9 mouse cellular contexts compared by ENCODE assay signal in genomic region chr13:9017190-9017589, GRCm38 (mm10). TPM values are rescaled to one million over a fixed set of nuclear protein-coding genes. Genes with fewer than 3 reads are reported as not detected.
DNase-seq lines count a peak whose midpoint lies in the region; ATAC-seq and TF ChIP-seq lines count a peak whose summit lies in the region.
"Had no signal": no experiment of that assay in that cellular context is flagged by ENCODE, and none has a peak within 500 bp of the region (broad histone marks: within the 10 kb centered on the region; RNA-seq: fewer than 3 reads in every experiment).

No protein-coding gene starts in this region.

- H3K27me3 ChIP-seq in hindbrain, postnatal 0 days (ENCODE audit: insufficient read depth, low read length), result no peaks in the 10 kb centered on the region
- no peaks in the 10 kb centered on the region for H3K27me3 ChIP-seq in hindbrain, embryonic 13.5 days
- H3K27me3 ChIP-seq in embryonic facial prominence, embryonic 11.5 days (ENCODE audit: control insufficient read depth, insufficient read depth, low read length), result no peaks in the 10 kb centered on the region
- H3K27me3 ChIP-seq in forebrain, embryonic 11.5 days (ENCODE audit: control insufficient read depth, insufficient read depth, low read length), result no peaks in the 10 kb centered on the region
- no peaks in the 10 kb centered on the region for H3K27me3 ChIP-seq in forebrain, postnatal 0 days (ENCODE audit: insufficient read depth, low read length)
- no peaks in the 10 kb centered on the region for H3K27me3 ChIP-seq in hindbrain, embryonic 12.5 days
- H3K27me3 ChIP-seq: neural tube, embryonic 12.5 days had no signal

- no peak for TF ChIP-seq CTCF in hindbrain, postnatal 0 days (IDR thresholded peaks at IDR 0.05; ENCODE audit: low read depth)
- TF ChIP-seq CTCF in forebrain, postnatal 0 days (IDR thresholded peaks at IDR 0.05; ENCODE audit: low read depth), result no peak

- no peak overlapping the region for H3K9ac ChIP-seq in hindbrain, postnatal 0 days (replicated peaks; ENCODE audit: low read length)
- H3K9ac ChIP-seq in hindbrain, embryonic 13.5 days, result no peak overlapping the region
- H3K9ac ChIP-seq in embryonic facial prominence, embryonic 11.5 days (replicated peaks; ENCODE audit: low read length), result no peak overlapping the region
- no peak overlapping the region for H3K9ac ChIP-seq in forebrain, embryonic 11.5 days (ENCODE audit: low read length)
- no peak overlapping the region for H3K9ac ChIP-seq in forebrain, postnatal 0 days
- no peak overlapping the region for H3K9ac ChIP-seq in hindbrain, embryonic 12.5 days
- H3K9ac ChIP-seq: neural tube, embryonic 12.5 days had no signal

- H3K9me3 ChIP-seq in hindbrain, postnatal 0 days (ENCODE audit: low read length), result no peaks in the 10 kb centered on the region
- no peaks in the 10 kb centered on the region for H3K9me3 ChIP-seq in hindbrain, embryonic 13.5 days
- H3K9me3 ChIP-seq in embryonic facial prominence, embryonic 11.5 days (replicated peaks; ENCODE audit: control insufficient read depth, low read length), result no peaks in the 10 kb centered on the region
- no peaks in the 10 kb centered on the region for H3K9me3 ChIP-seq in forebrain, embryonic 11.5 days (ENCODE audit: control insufficient read depth, low read length)
- no peaks in the 10 kb centered on the region for H3K9me3 ChIP-seq in forebrain, postnatal 0 days (ENCODE audit: low read length)
- no peaks in the 10 kb centered on the region for H3K9me3 ChIP-seq in hindbrain, embryonic 12.5 days (replicated peaks)
- H3K9me3 ChIP-seq: neural tube, embryonic 12.5 days had no signal

- H3K4me1 ChIP-seq in hindbrain, postnatal 0 days (ENCODE audit: insufficient read depth, low read length), result no peaks in the 10 kb centered on the region
- no peaks in the 10 kb centered on the region for H3K4me1 ChIP-seq in hindbrain, embryonic 13.5 days (replicated peaks)
- no peaks in the 10 kb centered on the region for H3K4me1 ChIP-seq in embryonic facial prominence, embryonic 11.5 days (ENCODE audit: control insufficient read depth, insufficient read depth, low read length)
- no peaks in the 10 kb centered on the region for H3K4me1 ChIP-seq in forebrain, embryonic 11.5 days (replicated peaks; ENCODE audit: control insufficient read depth, insufficient read depth, low read length)
- H3K4me1 ChIP-seq in forebrain, postnatal 0 days (ENCODE audit: insufficient read depth), result no peaks in the 10 kb centered on the region
- no peaks in the 10 kb centered on the region for H3K4me1 ChIP-seq in hindbrain, embryonic 12.5 days
- H3K4me1 ChIP-seq: neural tube, embryonic 12.5 days had no signal

- 5% methylated on average over 8 of the region's 8 CpGs for WGBS in hindbrain, postnatal 0 days
- WGBS in hindbrain, embryonic 13.5 days, result 4% methylated on average over 8 of the region's 8 CpGs
- 7% methylated on average over 8 of the region's 8 CpGs for WGBS in embryonic facial prominence, embryonic 11.5 days
- 8% methylated on average over 8 of the region's 8 CpGs for WGBS in forebrain, embryonic 11.5 days
- WGBS in forebrain, postnatal 0 days, result 6% methylated on average over 8 of the region's 8 CpGs
- 4% methylated on average over 8 of the region's 8 CpGs for WGBS in hindbrain, embryonic 12.5 days

- peak; percentile 32 for DNase-seq in hindbrain, postnatal 0 days (ENCODE audit: low spot score)
- peak; percentile 53 for DNase-seq in adipocyte (ENCODE audit: low spot score)
- DNase-seq in embryonic facial prominence, embryonic 11.5 days (ENCODE audit: low spot score), result peak; percentile 20
- DNase-seq in lung, postnatal 10 days, result peak; percentile 53
- DNase-seq in forebrain, embryonic 11.5 days (ENCODE audit: low spot score), result no peak
- DNase-seq in forebrain, postnatal 0 days, result no peak

- no peaks in the 10 kb centered on the region for H3K36me3 ChIP-seq in hindbrain, postnatal 0 days (ENCODE audit: insufficient read depth, low read length)
- H3K36me3 ChIP-seq in hindbrain, embryonic 13.5 days, result no peaks in the 10 kb centered on the region
- H3K36me3 ChIP-seq in embryonic facial prominence, embryonic 11.5 days (replicated peaks; ENCODE audit: control insufficient read depth, insufficient read depth, low read depth, low read length), result no peaks in the 10 kb centered on the region
- no peaks in the 10 kb centered on the region for H3K36me3 ChIP-seq in forebrain, embryonic 11.5 days (ENCODE audit: control insufficient read depth, insufficient read depth, low read length)
- no peaks in the 10 kb centered on the region for H3K36me3 ChIP-seq in forebrain, postnatal 0 days (ENCODE audit: insufficient read depth)
- H3K36me3 ChIP-seq in hindbrain, embryonic 12.5 days, result no peaks in the 10 kb centered on the region
- H3K36me3 ChIP-seq: neural tube, embryonic 12.5 days had no signal

- H3K4me2 ChIP-seq in hindbrain, postnatal 0 days (ENCODE audit: low read depth, low read length), result no peak overlapping the region
- no peak overlapping the region for H3K4me2 ChIP-seq in hindbrain, embryonic 13.5 days
- H3K4me2 ChIP-seq in embryonic facial prominence, embryonic 11.5 days (ENCODE audit: low read depth, low read length), result no peak overlapping the region
- H3K4me2 ChIP-seq in forebrain, embryonic 11.5 days (ENCODE audit: low read depth, low read length, severe bottlenecking), result no peak overlapping the region
- no peak overlapping the region for H3K4me2 ChIP-seq in forebrain, postnatal 0 days (ENCODE audit: low read depth)
- H3K4me2 ChIP-seq in hindbrain, embryonic 12.5 days (replicated peaks), result no peak overlapping the region
- H3K4me2 ChIP-seq: neural tube, embryonic 12.5 days had no signal

- no peak for ATAC-seq in hindbrain, postnatal 0 days
- no peak for ATAC-seq in hindbrain, embryonic 13.5 days (ENCODE audit: low FRiP score)
- ATAC-seq in embryonic facial prominence, embryonic 11.5 days (replicated peaks; ENCODE audit: insufficient number of reproducible peaks, low FRiP score, low TSS enrichment, low read depth), result no peak
- ATAC-seq in forebrain, embryonic 11.5 days (replicated peaks; ENCODE audit: low FRiP score), result no peak
- ATAC-seq in forebrain, postnatal 0 days, result no peak
- ATAC-seq in hindbrain, embryonic 12.5 days (ENCODE audit: low FRiP score), result no peak

- H3K27ac ChIP-seq in hindbrain, postnatal 0 days, result no peak overlapping the region
- no peak overlapping the region for H3K27ac ChIP-seq in hindbrain, embryonic 13.5 days
- no peak overlapping the region for H3K27ac ChIP-seq in embryonic facial prominence, embryonic 11.5 days (replicated peaks; ENCODE audit: low read depth, low read length)
- H3K27ac ChIP-seq in forebrain, embryonic 11.5 days (ENCODE audit: low read depth, low read length), result no peak overlapping the region
- no peak overlapping the region for H3K27ac ChIP-seq in forebrain, postnatal 0 days (ENCODE audit: low read depth, low read length)
- no peak overlapping the region for H3K27ac ChIP-seq in hindbrain, embryonic 12.5 days
- H3K27ac ChIP-seq: neural tube, embryonic 12.5 days had no signal

- no peak overlapping the region for H3K4me3 ChIP-seq in hindbrain, postnatal 0 days (ENCODE audit: low read length)
- H3K4me3 ChIP-seq in hindbrain, embryonic 13.5 days, result no peak overlapping the region
- H3K4me3 ChIP-seq in embryonic facial prominence, embryonic 11.5 days (ENCODE audit: low read depth, low read length), result no peak overlapping the region
- H3K4me3 ChIP-seq in forebrain, embryonic 11.5 days (ENCODE audit: low read depth, low read length), result no peak overlapping the region
- no peak overlapping the region for H3K4me3 ChIP-seq in forebrain, postnatal 0 days (ENCODE audit: low read depth, low read length)
- no peak overlapping the region for H3K4me3 ChIP-seq in hindbrain, embryonic 12.5 days
- H3K4me3 ChIP-seq: neural tube, embryonic 12.5 days had no signal

RNA-seq across cellular contexts. Expression of gene Gtpbp4, which starts 21.3 kb away (rescaled TPM):
- total RNA-seq in hindbrain, postnatal 0 days (2014; rRNA removed), result 11.9 and 19.6 TPM in 2 replicates
- 53.0 and 57.8 TPM in 2 replicates for polyA plus RNA-seq in hindbrain, postnatal 0 days (2015; fragmentation: Nextera tagmentation; extraction: Ambion mirVana)
- polyA plus RNA-seq in hindbrain, embryonic 13.5 days (2015; fragmentation: Nextera tagmentation; extraction: Ambion mirVana), result 72.9 and 83.8 TPM in 2 replicates
- 108 and 113 TPM in 2 replicates for polyA plus RNA-seq in embryonic facial prominence, embryonic 11.5 days (2014; fragmentation: Nextera tagmentation; extraction: Ambion mirVana)
- polyA plus RNA-seq in forebrain, embryonic 11.5 days (2014; fragmentation: Nextera tagmentation; extraction: Ambion mirVana), result 104 and 107 TPM in 2 replicates
- 30.2 and 33.7 TPM in 2 replicates for total RNA-seq in forebrain, postnatal 0 days (2014; rRNA removed)
- polyA plus RNA-seq in forebrain, postnatal 0 days (2015; fragmentation: Nextera tagmentation; extraction: Ambion mirVana), result 54.6 and 59.4 TPM in 2 replicates
- polyA plus RNA-seq in hindbrain, embryonic 12.5 days (2016; fragmentation: Nextera tagmentation; extraction: Ambion mirVana), result 79.1 and 79.2 TPM in 2 replicates

Comparison
In these comparisons a context has a peak if more than half of its experiments do, and no peak if none do; other contexts are left out.
1. DNase-seq: peak in hindbrain, postnatal 0 days (single experiment), adipocyte (single experiment), embryonic facial prominence, embryonic 11.5 days (single experiment) and lung, postnatal 10 days (single experiment); none in forebrain, embryonic 11.5 days (single experiment) and forebrain, postnatal 0 days (single experiment).